Mouse (Mus musculus) kidney, postnatal 0 days (tissue): ENCODE data around the gene Cgref1. TPM values are rescaled to one million over a fixed set of nuclear protein-coding genes. Genes with fewer than 3 reads are reported as not detected.

Experiments used
- ATAC-seq: fragments of 200-750 bp; cut with Nextera tagmentation; replicated peaks from 2 replicates; pipeline ENCODE4 v1.8.0; 2017; ENCODE audit warnings: low read depth, moderate number of reproducible peaks, moderate TSS enrichment, moderate library complexity; ENCODE audit not compliant: low FRiP score
- DNase-seq: peaks from one replicate; pipeline ENCODE4 v3.0.0-alpha.2; 2016; ENCODE audit warnings: low spot score
- H3K27ac ChIP-seq: fragments of 300-500 bp; sonication (generic); 2 replicates; pipeline ENCODE4 v1.5.1; 2014; ENCODE audit warnings: mild to moderate bottlenecking
- H3K27me3 ChIP-seq: fragments of 300-500 bp; sonication (generic); 2 replicates; pipeline ENCODE4 v1.6.1; 2014; ENCODE audit warnings: low read length, mixed read lengths; ENCODE audit not compliant: insufficient read depth
- H3K36me3 ChIP-seq: fragments of 300-500 bp; sonication (generic); 2 replicates; pipeline ENCODE4 v1.6.1; 2014; ENCODE audit warnings: low read length, mixed read lengths; ENCODE audit not compliant: insufficient read depth
- H3K4me1 ChIP-seq: fragments of 300-500 bp; sonication (generic); replicated peaks from 2 replicates; pipeline ENCODE4 v1.6.1; 2014; ENCODE audit warnings: antibody characterized with exemption, low read length, mixed read lengths; ENCODE audit not compliant: insufficient read depth
- H3K4me2 ChIP-seq: fragments of 300-500 bp; sonication (generic); 2 replicates; pipeline ENCODE4 v1.6.1; 2014; ENCODE audit warnings: mild to moderate bottlenecking, low read length, moderate library complexity, mixed read lengths
- H3K4me3 ChIP-seq: fragments of 300-500 bp; sonication (generic); replicated peaks from 2 replicates; pipeline ENCODE4 v1.5.1; 2014; ENCODE audit warnings: low read depth, low read length
- H3K9ac ChIP-seq: fragments of 300-500 bp; sonication (generic); 2 replicates; pipeline ENCODE4 v1.6.1; 2014; ENCODE audit warnings: low read depth, low read length
- H3K9me3 ChIP-seq: fragments of 300-500 bp; sonication (generic); replicated peaks from 2 replicates; pipeline ENCODE4 v1.6.1; 2016; ENCODE audit warnings: low read length, inconsistent platforms, mixed read lengths
- CTCF ChIP-seq: IDR thresholded peaks from 2 replicates; pipeline ENCODE4 v1.5.1; 2016; ENCODE audit warnings: antibody characterized with exemption, low read depth, mild to moderate bottlenecking, moderate library complexity
- WGBS: fragments of 180-500 bp; shearing (Covaris S2); extraction: QIAGEN DNeasy Blood & Tissue Kit; methylation state at CpG from one replicate; pipeline ENCODE4 v1.1.7; 2014; 5-methylcytosine and 5-hydroxymethylcytosine counted together
- polyA plus RNA-seq: library from polyadenylated mRNA; unstranded; fragments of >200 nt; fragmentation: Nextera tagmentation; extraction: Ambion mirVana; gene quantifications from 2 replicates; pipeline ENCODE4 v1.2.1, GENCODE M21; 2015

The Cgref1 gene
- polyA plus RNA-seq, 1 experiment from 2014 or later: 47.4 TPM

DNA sequence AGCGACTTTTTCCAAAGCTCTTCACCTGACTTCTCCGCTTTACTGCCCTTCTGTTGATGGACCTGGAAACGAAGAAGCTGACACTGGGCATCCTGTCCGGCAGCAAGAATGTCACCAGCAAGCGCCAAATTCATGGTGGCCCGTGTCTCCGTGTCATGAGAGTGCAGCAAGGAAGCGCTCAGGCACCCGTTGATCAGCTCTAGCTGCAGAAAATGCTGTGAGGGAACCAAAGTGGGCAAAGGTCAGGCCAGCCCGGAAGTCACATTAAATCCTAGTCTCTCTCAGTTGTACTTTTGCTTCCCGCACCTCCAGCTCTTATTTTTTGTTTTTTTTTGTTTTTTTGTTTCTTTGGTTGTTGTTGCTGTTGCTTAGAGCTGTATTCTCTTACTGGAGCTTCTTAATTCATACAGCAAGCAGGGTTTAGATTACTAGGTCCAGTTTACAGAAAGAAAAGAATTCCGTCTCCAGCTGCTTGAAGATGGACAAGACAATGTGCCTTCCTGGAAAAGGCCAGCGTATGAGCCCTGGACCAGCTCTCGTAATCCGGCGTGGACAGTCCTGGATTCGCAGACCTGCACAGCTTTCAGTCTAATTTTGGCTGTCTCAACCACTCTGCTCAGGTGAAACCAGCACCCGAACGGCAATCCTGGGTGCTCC, 13.9 kb upstream of the Cgref1 start:
- peaks cover 18% of the 10 kb centered on the region; the same call in 1 of the 2 replicates for H3K4me1 ChIP-seq
- DNase-seq (peak; percentile 52), ATAC-seq (0 out of 2 replicates have a peak, but pooled peaks have one; percentile 1)
- H3K4me3 ChIP-seq: peak overlapping the region; percentile 86
- no peak for TF ChIP-seq CTCF
- H3K9ac ChIP-seq: peak overlapping the region; percentile 93
- 13% methylated on average over 19 of the region's 19 CpGs for WGBS
- no peaks in the 10 kb centered on the region for H3K9me3 ChIP-seq
- peak overlapping the region; percentile 88 for H3K27ac ChIP-seq
- peaks cover 16% of the 10 kb centered on the region for H3K36me3 ChIP-seq
- peak overlapping the region; percentile 91 for H3K4me2 ChIP-seq
- H3K27me3 ChIP-seq: no peaks in the 10 kb centered on the region

GRCm38 (mm10) chr5:30957891-30958290, 12.5 kb upstream of the Cgref1 start:
- peaks cover 27% of the 10 kb centered on the region for H3K36me3 ChIP-seq
- H3K9me3 ChIP-seq: no peaks in the 10 kb centered on the region
- no peak for DNase-seq
- no peaks in the 10 kb centered on the region for H3K27me3 ChIP-seq
- H3K4me1 ChIP-seq: peaks cover 18% of the 10 kb centered on the region; the same call in 1 of the 2 replicates
- ATAC-seq: no peak
- no peak overlapping the region for H3K9ac ChIP-seq
- peak overlapping the region; percentile 1; the same call in 1 of the 2 replicates for H3K4me2 ChIP-seq
- no peak for TF ChIP-seq CTCF
- H3K4me3 ChIP-seq: no peak overlapping the region
- 86% methylated on average over 6 of the region's 6 CpGs for WGBS
- no peak overlapping the region for H3K27ac ChIP-seq

DNA sequence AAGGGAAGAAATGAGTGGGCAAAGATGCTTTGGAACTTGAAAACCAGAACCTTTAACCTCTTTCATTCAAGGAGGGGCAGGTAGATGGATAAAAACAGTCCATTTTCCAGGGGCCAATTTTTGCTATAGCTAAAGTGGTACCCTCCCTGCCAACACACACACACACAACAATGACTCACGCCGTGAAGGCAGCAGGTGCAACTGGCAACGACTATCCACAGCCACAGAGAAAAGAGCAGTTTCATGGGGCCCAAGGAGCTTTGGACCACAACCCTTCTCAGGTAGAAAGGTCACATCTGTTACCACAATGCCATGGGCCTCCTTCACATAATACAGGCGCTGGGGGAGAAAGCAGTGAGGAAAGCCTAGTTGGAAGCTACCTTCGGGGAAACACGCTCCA, 10.4 kb upstream of the Cgref1 start:
- Histone ChIP-seq H3K36me3 (peaks cover 27% of the 10 kb centered on the region), H3K27ac (no peak overlapping the region), H3K27me3 (no peaks in the 10 kb centered on the region), H3K4me3 (no peak overlapping the region), H3K9ac (no peak overlapping the region), H3K9me3 (no peaks in the 10 kb centered on the region), H3K4me1 (peaks cover 18% of the 10 kb centered on the region; the same call in 1 of the 2 replicates), H3K4me2 (no peak overlapping the region)
- no peak for ATAC-seq
- no peak for TF ChIP-seq CTCF
- 94% methylated on average over 6 of the region's 6 CpGs for WGBS
- no peak for DNase-seq

- peaks cover 27% of the 10 kb centered on the region for H3K36me3 ChIP-seq
Observed at GRCm38 (mm10) chr5:30954556-30954955, 9.2 kb upstream of the Cgref1 start.

GRCm38 (mm10) chr5:30954065-30954464, 8.7 kb upstream of the Cgref1 start:
- Histone ChIP-seq H3K36me3 (peaks cover 27% of the 10 kb centered on the region), H3K4me2 (no peak overlapping the region), H3K4me1 (peaks cover 17% of the 10 kb centered on the region)

More at GRCm38 (mm10) chr5:30954556-30954955, 9.2 kb upstream of the Cgref1 start:
- H3K27ac ChIP-seq: no peak overlapping the region
- WGBS: 96% methylated on average over 9 of the region's 9 CpGs
- DNase-seq (no peak), ATAC-seq (no peak)
- no peaks in the 10 kb centered on the region for H3K27me3 ChIP-seq
- H3K4me3 ChIP-seq: no peak overlapping the region
- H3K4me1 ChIP-seq: peaks cover 22% of the 10 kb centered on the region
- no peak overlapping the region for H3K4me2 ChIP-seq
- no peak for TF ChIP-seq CTCF
- H3K9me3 ChIP-seq: no peaks in the 10 kb centered on the region
- H3K9ac ChIP-seq: no peak overlapping the region

DNA sequence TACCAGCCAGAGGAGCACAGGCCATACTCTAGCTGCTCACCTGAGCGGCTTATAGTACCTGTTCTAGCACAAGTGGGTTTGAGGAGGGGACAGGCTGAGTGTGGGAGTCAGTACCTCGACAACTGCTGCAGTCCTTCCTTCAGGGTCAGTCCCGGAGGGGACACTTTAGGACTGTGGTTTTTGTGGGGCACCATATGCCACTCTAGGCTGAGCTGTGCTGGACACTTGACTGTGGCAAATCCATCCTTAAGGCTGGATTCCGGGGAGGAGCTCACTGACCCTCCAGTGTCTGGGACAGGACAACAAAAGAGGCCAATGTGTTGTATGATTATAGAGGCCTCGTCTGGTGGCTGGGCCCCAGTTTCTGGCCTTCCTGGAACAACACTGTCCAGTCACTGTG, 7.2 kb upstream of the Cgref1 start:
- Histone ChIP-seq H3K27ac (no peak overlapping the region), H3K9me3 (no peaks in the 10 kb centered on the region), H3K9ac (no peak overlapping the region), H3K36me3 (peaks cover 27% of the 10 kb centered on the region), H3K27me3 (no peaks in the 10 kb centered on the region), H3K4me2 (no peak overlapping the region), H3K4me3 (no peak overlapping the region), H3K4me1 (peaks cover 6% of the 10 kb centered on the region)
- DNase-seq: no peak
- TF ChIP-seq CTCF: no peak
- ATAC-seq: no peak
- WGBS: 82% methylated on average over 5 of the region's 5 CpGs

More at GRCm38 (mm10) chr5:30954065-30954464, 8.7 kb upstream of the Cgref1 start:
- Histone ChIP-seq H3K4me3 (no peak overlapping the region), H3K9ac (no peak overlapping the region), H3K27ac (no peak overlapping the region), H3K27me3 (no peaks in the 10 kb centered on the region), H3K9me3 (no peaks in the 10 kb centered on the region)
- ATAC-seq (no peak), DNase-seq (no peak)
- WGBS: 96% methylated on average over 6 of the region's 6 CpGs
- no peak for TF ChIP-seq CTCF
